Mouse (Mus musculus) MEL (cell line): Measurements from ENCODE around the gene Hspb3. TPM values are rescaled to one million over a fixed set of nuclear protein-coding genes. Genes with fewer than 3 reads are reported as not detected.

Source experiments
- DNase-seq: peaks from one replicate; pipeline ENCODE4 v3.0.0; 2011; ENCODE audit warnings: low read depth, low spot score
- H3K27ac ChIP-seq: 2 replicates; pipeline ENCODE4 v1.5.1; 2012; ENCODE audit warnings: low read depth, mild to moderate bottlenecking, control low read depth, low read length, moderate library complexity; ENCODE audit not compliant: control insufficient read depth
- H3K27me3 ChIP-seq, 2 experiments: fragments of 150-350 bp in 1 of 2; sonication (generic) in 1 of 2; 2 replicates each; pipeline ENCODE4 v1.6.1; 2012; ENCODE audit warnings: low read length in 2 of 2, mild to moderate bottlenecking in 2 of 2, improper control_type of control experiment in 1 of 2, moderate library complexity in 1 of 2; ENCODE audit not compliant: insufficient read depth in 2 of 2, control insufficient read depth in 1 of 2
- H3K36me3 ChIP-seq, 2 experiments: 2 replicates each; pipeline ENCODE4 v1.6.1; 2012 to 2014; ENCODE audit warnings: low read length in 2 of 2, improper control_type of control experiment in 1 of 2, inconsistent platforms in 1 of 2, mild to moderate bottlenecking in 1 of 2; ENCODE audit not compliant: insufficient read depth in 2 of 2, control insufficient read depth in 1 of 2
- H3K4me1 ChIP-seq, 2 experiments: fragments of 150-350 bp in 1 of 2; sonication (generic) in 1 of 2; 2 replicates each; pipeline ENCODE4 v1.6.1; 2012; ENCODE audit warnings: low read length in 2 of 2, improper control_type of control experiment in 1 of 2, mild to moderate bottlenecking in 1 of 2; ENCODE audit not compliant: insufficient read depth in 2 of 2, control insufficient read depth in 1 of 2
- H3K4me3 ChIP-seq, 2 experiments: fragments of 150-350 bp in 1 of 2; sonication (generic) in 1 of 2; 2 replicates each; pipeline ENCODE4 v1.5.1; 2012; ENCODE audit warnings: low read depth in 2 of 2, low read length in 2 of 2, mild to moderate bottlenecking in 2 of 2, moderate library complexity in 2 of 2, control low read depth in 1 of 2, improper control_type of control experiment in 1 of 2; ENCODE audit not compliant: control insufficient read depth in 1 of 2, insufficient read depth in 1 of 2
- H3K79me2 ChIP-seq: 2 replicates; pipeline ENCODE4 v1.6.1; 2012; ENCODE audit warnings: mild to moderate bottlenecking, low read length, moderate library complexity; ENCODE audit not compliant: control insufficient read depth, poor library complexity, insufficient read depth
- H3K9ac ChIP-seq: 2 replicates; pipeline ENCODE4 v1.6.1; 2012; ENCODE audit warnings: low read depth, mild to moderate bottlenecking, control low read depth, low read length, moderate library complexity; ENCODE audit not compliant: control insufficient read depth, poor library complexity, severe bottlenecking
- H3K9me3 ChIP-seq: fragments of 150-350 bp; sonication (generic); replicated peaks from 2 replicates; pipeline ENCODE4 v1.6.1; 2012; ENCODE audit warnings: mild to moderate bottlenecking, low read length, improper control_type of control experiment, moderate library complexity; ENCODE audit not compliant: insufficient read depth
- CHD1 ChIP-seq: IDR thresholded peaks from 2 replicates; pipeline ENCODE4 v1.6.1; 2012; ENCODE audit warnings: low read depth, mild to moderate bottlenecking, inconsistent platforms, low read length, improper control_type of control experiment
- CTCF ChIP-seq, 3 experiments: IDR thresholded peaks in 2 of 3; conservative IDR thresholded peaks in 1 of 3; 2 replicates each; pipeline ENCODE4 v1.5.1; 2011 to 2012; ENCODE audit warnings: low read length in 3 of 3, low read depth in 2 of 3, mild to moderate bottlenecking in 2 of 3, improper control_type of control experiment in 1 of 3, inconsistent platforms in 1 of 3, mixed read lengths in 1 of 3, moderate library complexity in 1 of 3; ENCODE audit not compliant: control insufficient read depth in 1 of 3, insufficient read depth in 1 of 3, poor library complexity in 1 of 3, severe bottlenecking in 1 of 3
- E2F4 ChIP-seq: IDR thresholded peaks from 2 replicates; pipeline ENCODE4 v1.6.1; 2011; ENCODE audit warnings: low read depth, low read length, improper control_type of control experiment, borderline replicate concordance
- GABPA ChIP-seq: IDR thresholded peaks from 2 replicates; pipeline ENCODE4 v1.6.1; 2012; ENCODE audit warnings: low read depth, mild to moderate bottlenecking, inconsistent platforms, low read length, improper control_type of control experiment, moderate library complexity
- GATA1 ChIP-seq: IDR thresholded peaks from 2 replicates; pipeline ENCODE4 v1.6.1; 2011; ENCODE audit warnings: low read depth, low read length, improper control_type of control experiment
- JUND ChIP-seq: IDR thresholded peaks from 2 replicates; pipeline ENCODE4 v1.6.1; 2011; ENCODE audit warnings: low read depth, mild to moderate bottlenecking, improper control_type of control experiment, low read length
- MYB ChIP-seq: IDR thresholded peaks from 2 replicates; pipeline ENCODE4 v1.6.1; 2011; ENCODE audit warnings: mild to moderate bottlenecking, low read depth, low read length, improper control_type of control experiment
- NRF1 ChIP-seq: IDR thresholded peaks from 2 replicates; pipeline ENCODE4 v1.6.1; 2014; ENCODE audit warnings: low read depth, mild to moderate bottlenecking, inconsistent platforms, low read length, improper control_type of control experiment, moderate library complexity; ENCODE audit not compliant: poor library complexity, insufficient read depth, severe bottlenecking
- POLR2AphosphoS2 ChIP-seq: IDR thresholded peaks from 2 replicates; pipeline ENCODE4 v1.6.1; 2011; ENCODE audit warnings: low read length, improper control_type of control experiment
- POLR2AphosphoS5 ChIP-seq: IDR thresholded peaks from 2 replicates; pipeline ENCODE4 v1.6.1; 2012; ENCODE audit warnings: low read depth, borderline replicate concordance, mild to moderate bottlenecking, inconsistent platforms, low read length, moderate library complexity, mixed read lengths
- RAD21 ChIP-seq: IDR thresholded peaks from 2 replicates; pipeline ENCODE4 v1.6.1; 2011; ENCODE audit warnings: mild to moderate bottlenecking, low read depth, low read length, improper control_type of control experiment
- SIN3A ChIP-seq: IDR thresholded peaks from 2 replicates; pipeline ENCODE4 v1.6.1; 2012; ENCODE audit warnings: low read length, improper control_type of control experiment, inconsistent platforms
- SMC3 ChIP-seq: IDR thresholded peaks from 2 replicates; pipeline ENCODE4 v1.6.1; 2011; ENCODE audit warnings: low read depth, low read length, improper control_type of control experiment
- UBTF ChIP-seq: IDR thresholded peaks from 2 replicates; pipeline ENCODE4 v1.6.1; 2012; ENCODE audit warnings: low read depth, mild to moderate bottlenecking, inconsistent platforms, low read length, improper control_type of control experiment, moderate library complexity, borderline replicate concordance; ENCODE audit not compliant: insufficient read depth
- USF1 ChIP-seq: IDR thresholded peaks from 2 replicates; pipeline ENCODE4 v1.6.1; 2014; ENCODE audit warnings: low read depth, mild to moderate bottlenecking, inconsistent platforms, low read length, improper control_type of control experiment, moderate library complexity
- USF2 ChIP-seq, 2 experiments: IDR thresholded peaks; 2 replicates each; pipeline ENCODE4 v1.6.1; 2011 to 2012; ENCODE audit warnings: improper control_type of control experiment in 2 of 2, low read length in 2 of 2, borderline replicate concordance in 1 of 2, inconsistent platforms in 1 of 2, low read depth in 1 of 2, mild to moderate bottlenecking in 1 of 2; ENCODE audit not compliant: insufficient read depth in 1 of 2
- ZC3H11A ChIP-seq: IDR thresholded peaks from 2 replicates; pipeline ENCODE4 v1.6.1; 2012; ENCODE audit warnings: low read depth, mild to moderate bottlenecking, inconsistent platforms, low read length, improper control_type of control experiment
- ZMIZ1 ChIP-seq: IDR thresholded peaks from 2 replicates; pipeline ENCODE4 v1.6.1; 2012; ENCODE audit warnings: low read depth, mild to moderate bottlenecking, inconsistent platforms, low read length, improper control_type of control experiment, moderate library complexity
- ZNF384 ChIP-seq: IDR thresholded peaks from 2 replicates; pipeline ENCODE4 v1.6.1; 2012; ENCODE audit warnings: low read depth, mild to moderate bottlenecking, inconsistent platforms, low read length, improper control_type of control experiment
- polyA plus RNA-seq, 2 experiments: library from polyadenylated mRNA; stranded (reverse) in 1 of 2; unstranded in 1 of 2; fragments of >175 nt in 1 of 2; fragments of >200 nt in 1 of 2; gene quantifications; 2 replicates each; pipeline versions ENCODE4 v1.2.1 to v1.2.4; 2012; ENCODE audit warnings: low replicate concordance in 2 of 2, low read depth in 1 of 2; ENCODE audit not compliant: insufficient read length in 2 of 2, insufficient read depth in 1 of 2, missing spikeins in 1 of 2
- total RNA-seq: library from RNA; depleted of rRNA; stranded (reverse); fragments of 300-350 nt; gene quantifications from 2 replicates; pipeline ENCODE4 v1.2.3, GENCODE M21; 2012

Gene Hspb3
- total and polyA plus RNA-seq, 3 experiments, result not detected

DNA sequence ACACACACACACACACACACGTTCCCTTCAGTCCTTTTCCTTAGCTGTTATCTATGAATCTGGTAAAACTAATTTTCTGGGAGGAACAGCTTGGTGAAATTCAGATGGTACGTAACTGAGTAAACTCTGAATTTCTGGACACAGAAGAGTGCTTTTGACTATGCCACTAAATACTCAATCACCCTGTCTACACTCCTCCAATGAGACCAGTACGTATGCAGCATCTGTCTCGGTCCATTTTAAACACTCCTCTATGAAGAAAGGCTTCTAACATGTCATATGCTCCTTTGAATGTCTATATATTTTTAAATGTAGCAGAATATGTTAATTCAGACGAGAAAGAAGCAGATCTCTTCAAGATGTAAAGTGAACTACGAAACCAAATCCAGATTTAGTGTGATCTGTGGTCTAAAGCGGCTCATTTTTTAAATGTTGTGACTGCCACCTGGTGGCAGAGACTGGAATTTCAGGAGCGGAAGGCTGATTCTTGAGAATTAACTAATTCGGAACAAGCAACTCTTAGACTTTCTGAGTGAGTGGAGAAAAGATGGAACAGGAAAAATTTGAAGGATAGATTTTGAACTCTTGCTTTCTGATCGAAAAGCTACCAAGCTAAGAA, 6.1 kb upstream of the Hspb3 start:
- no peaks in the 10 kb centered on the region for H3K4me1 ChIP-seq
- H3K4me3 ChIP-seq, result no peak overlapping the region
- peak; percentile 65 for DNase-seq
- no peak overlapping the region for H3K9ac ChIP-seq
- H3K79me2 ChIP-seq, result no peaks in the 10 kb centered on the region
- no peaks in the 10 kb centered on the region for H3K36me3 ChIP-seq
- H3K9me3 ChIP-seq, result no peaks in the 10 kb centered on the region
- TF ChIP-seq ZC3H11A (peak; percentile 72), UBTF (no peak), GATA1 (no peak), SMC3 (peak; percentile 86), POLR2AphosphoS2 (no peak), CHD1 (no peak), ZNF384 (no peak), RAD21 (peak; percentile 75), NRF1 (no peak), CTCF (IDR thresholded peaks at IDR 0.05 in 2 of 3, conservative IDR thresholded peaks at IDR 0.05 in 1 of 3; ENCODE audit: control insufficient read depth in 1 of 3, insufficient read depth in 1 of 3, low read depth in 2 of 3, low read length in 3 of 3, poor library complexity in 1 of 3, severe bottlenecking in 1 of 3) (peak; percentile 62 to 78 (median 74))
- H3K27ac ChIP-seq, result no peak overlapping the region
- H3K27me3 ChIP-seq, result no peaks in the 10 kb centered on the region

DNA sequence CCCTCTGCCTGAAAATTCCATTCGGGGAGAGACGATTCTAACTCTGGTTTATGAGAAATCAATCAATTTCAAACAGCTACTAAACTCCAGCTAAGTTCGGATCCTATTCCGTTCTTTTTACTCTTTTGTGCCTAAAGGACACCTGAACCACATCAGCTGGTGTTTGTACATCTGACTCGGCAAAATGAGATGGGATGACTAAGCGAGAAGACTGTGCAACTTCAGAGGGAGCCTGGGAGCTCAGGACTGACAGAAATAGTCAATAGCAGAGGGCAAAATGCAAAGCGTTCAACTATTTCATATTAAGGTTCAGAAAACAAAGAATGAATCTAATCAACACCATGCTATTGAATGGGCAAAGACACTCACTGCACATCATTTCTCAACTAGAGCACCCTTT, 407 bp upstream of the Hspb3 start:
- H3K4me1 ChIP-seq, result no peaks in the 10 kb centered on the region
- no peaks in the 10 kb centered on the region for H3K9me3 ChIP-seq
- no peaks in the 10 kb centered on the region for H3K36me3 ChIP-seq
- no peak overlapping the region for H3K4me3 ChIP-seq
- H3K27me3 ChIP-seq, result peaks cover 0 to 3% of the 10 kb centered on the region in 2 experiments; a peak in 2 of 4 replicates
- no peak overlapping the region for H3K9ac ChIP-seq
- no peak overlapping the region for H3K27ac ChIP-seq
- H3K79me2 ChIP-seq, result no peaks in the 10 kb centered on the region
- no peak for DNase-seq
- TF ChIP-seq MYB (no peak), POLR2AphosphoS5 (no peak), E2F4 (no peak), ZMIZ1 (no peak), GABPA (no peak), JUND (no peak), USF2 (IDR thresholded peaks at IDR 0.05; ENCODE audit: borderline replicate concordance in 1 of 2, insufficient read depth in 1 of 2, low read depth in 1 of 2, low read length in 2 of 2) (no peak), USF1 (no peak), UBTF (no peak), SIN3A (no peak)
